ENCODE assay signal across 8 mouse cellular contexts in the genomic region with DNA sequence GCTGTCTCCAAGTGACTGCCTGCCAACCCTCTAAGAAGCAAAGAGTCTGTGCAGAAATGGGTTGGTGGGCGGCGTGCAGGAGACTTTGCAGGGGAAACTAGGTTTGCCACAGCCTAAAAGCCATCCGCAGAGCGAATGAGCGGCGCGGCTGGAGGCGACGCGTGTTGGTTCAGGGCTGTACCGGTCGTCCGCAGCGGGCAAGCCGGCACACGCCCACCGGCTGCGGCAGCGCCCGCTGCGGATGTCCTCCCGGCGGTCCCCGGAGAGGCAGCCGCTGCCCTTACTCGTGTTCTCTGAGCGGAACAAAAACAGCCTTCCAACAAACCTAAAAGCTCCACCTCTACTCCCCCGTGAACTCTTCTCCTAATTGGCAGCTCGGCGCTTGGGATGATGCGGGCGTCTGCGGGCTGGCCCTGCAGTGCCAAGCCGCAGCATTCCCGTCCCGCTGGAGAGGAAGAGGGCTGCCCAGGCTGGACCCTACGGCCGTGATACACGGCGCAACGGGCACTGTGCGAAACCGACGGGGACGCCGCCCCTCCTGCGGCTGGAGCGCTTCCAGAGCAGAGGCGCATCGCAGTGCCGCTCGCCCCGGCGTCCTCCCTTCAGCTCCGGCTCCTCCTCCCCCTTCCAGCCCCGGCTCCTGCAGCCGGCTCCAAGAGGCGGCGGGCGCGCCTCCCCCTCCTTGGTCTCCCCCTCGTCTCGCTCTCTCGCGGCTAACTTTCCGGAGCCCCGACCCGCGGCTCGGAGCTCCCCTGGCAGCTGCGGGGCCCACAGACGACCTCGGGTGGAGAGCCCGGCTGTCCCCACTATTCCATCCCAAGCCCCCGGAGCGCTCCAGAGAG. TPM values are rescaled to one million over a fixed set of nuclear protein-coding genes. Genes with fewer than 3 reads are reported as not detected.
DNase-seq lines count a peak whose midpoint lies in the region; ATAC-seq and TF ChIP-seq lines count a peak whose summit lies in the region.

Gene Scn4b, plus strand, starts transcription at position 205 of the 842 bp plus-strand sequence.

- ATAC-seq in megakaryocyte, adult 5-6 weeks (ENCODE audit: poor library complexity, severe bottlenecking), result no peak
- ATAC-seq in kidney, embryonic 14.5 days (ENCODE audit: low FRiP score, low TSS enrichment), result peak; percentile 62
- ATAC-seq in liver, embryonic 16.5 days (ENCODE audit: low read depth), result no peak

- H3K4me3 ChIP-seq in megakaryocyte, embryonic 14.5 days (replicated peaks), result peak within 1 kb of the TSS; percentile 86
- peak within 1 kb of the TSS; percentile 52 for H3K4me3 ChIP-seq in heart, adult 2 months
- H3K4me3 ChIP-seq in kidney, embryonic 14.5 days (ENCODE audit: low read length), result peak within 1 kb of the TSS; percentile 50
- peak within 1 kb of the TSS; percentile 53 for H3K4me3 ChIP-seq in liver, embryonic 16.5 days (ENCODE audit: low read depth, low read length)

- no peaks in the 10 kb centered on the region for H3K79me2 ChIP-seq in heart, adult 2 months (replicated peaks; ENCODE audit: control insufficient read depth, insufficient read depth, low read length)

- H3K27ac ChIP-seq in heart, adult 2 months, result peak within 1 kb of the TSS; percentile 3; the same call in 1 of the 2 replicates
- no peak within 1 kb of the TSS for H3K27ac ChIP-seq in kidney, embryonic 14.5 days (ENCODE audit: low read depth, low read length)
- H3K27ac ChIP-seq in liver, embryonic 16.5 days (ENCODE audit: low read length), result 0 out of 2 replicates have a peak within 1 kb of the TSS, but pooled peaks have one; percentile 8

- H3K4me2 ChIP-seq in kidney, embryonic 14.5 days (replicated peaks; ENCODE audit: low read depth, low read length), result peak within 1 kb of the TSS; percentile 95
- H3K4me2 ChIP-seq in liver, embryonic 16.5 days (ENCODE audit: low read depth, low read length), result peak within 1 kb of the TSS; percentile 42

- no peaks in the 10 kb centered on the region for H3K9me3 ChIP-seq in megakaryocyte, embryonic 14.5 days
- H3K9me3 ChIP-seq in kidney, embryonic 14.5 days (ENCODE audit: control insufficient read depth, low read length), result no peaks in the 10 kb centered on the region
- H3K9me3 ChIP-seq in liver, embryonic 16.5 days (replicated peaks; ENCODE audit: control insufficient read depth, low read length), result no peaks in the 10 kb centered on the region

- TF ChIP-seq POLR2A in heart, adult 2 months (IDR thresholded peaks at IDR 0.05; ENCODE audit: insufficient read depth, low read depth, low read length), result no peak

- no peaks in the 10 kb centered on the region for H3K36me3 ChIP-seq in megakaryocyte, embryonic 14.5 days (replicated peaks; ENCODE audit: low read length)
- H3K36me3 ChIP-seq in heart, adult 2 months (ENCODE audit: control insufficient read depth, insufficient read depth, low read length), result no peaks in the 10 kb centered on the region
- no peaks in the 10 kb centered on the region for H3K36me3 ChIP-seq in kidney, embryonic 14.5 days (ENCODE audit: control insufficient read depth, insufficient read depth, low read length)
- H3K36me3 ChIP-seq in liver, embryonic 16.5 days (ENCODE audit: control insufficient read depth, insufficient read depth), result no peaks in the 10 kb centered on the region

- 2% methylated on average over 76 of the region's 76 CpGs for WGBS in heart, adult 2 months
- under 1% methylated on average over 76 of the region's 76 CpGs for WGBS in kidney, embryonic 14.5 days
- WGBS in liver, embryonic 16.5 days (ENCODE audit: insufficient replicate concordance), result under 1% methylated on average over 69 of the region's 76 CpGs

- H3K4me1 ChIP-seq in megakaryocyte, embryonic 14.5 days, result peaks cover 9% of the 10 kb centered on the region
- H3K4me1 ChIP-seq in heart, adult 2 months (ENCODE audit: control insufficient read depth, insufficient read depth, low read length), result no peaks in the 10 kb centered on the region
- peaks cover 22% of the 10 kb centered on the region; the same call in 1 of the 2 replicates for H3K4me1 ChIP-seq in kidney, embryonic 14.5 days (ENCODE audit: control insufficient read depth, insufficient read depth, low read length)
- no peaks in the 10 kb centered on the region; the same call in none of the 2 replicates for H3K4me1 ChIP-seq in liver, embryonic 16.5 days (ENCODE audit: control insufficient read depth, low read depth, low read length)

- peak within 1 kb of the TSS; percentile 60 for H3K9ac ChIP-seq in heart, adult 2 months (ENCODE audit: low read depth, low read length)
- peak within 1 kb of the TSS; percentile 28; the same call in 1 of the 2 replicates for H3K9ac ChIP-seq in kidney, embryonic 14.5 days (ENCODE audit: low read depth, low read length)
- H3K9ac ChIP-seq in liver, embryonic 16.5 days (ENCODE audit: low read depth, low read length), result no peak within 1 kb of the TSS

- TF ChIP-seq EP300 in heart, adult 2 months (IDR thresholded peaks at IDR 0.05; ENCODE audit: insufficient read depth, low read depth, low read length), result no peak

- TF ChIP-seq CTCF in heart, adult 2 months (IDR thresholded peaks at IDR 0.05), result no peak

- H3K27me3 ChIP-seq in megakaryocyte, embryonic 14.5 days (replicated peaks), result peaks cover 100% of the 10 kb centered on the region
- peaks cover 3% of the 10 kb centered on the region for H3K27me3 ChIP-seq in heart, adult 2 months (ENCODE audit: control insufficient read depth, insufficient read depth, low read length)
- H3K27me3 ChIP-seq in kidney, embryonic 14.5 days (ENCODE audit: control insufficient read depth, insufficient read depth, low read length), result peaks cover 63% of the 10 kb centered on the region
- H3K27me3 ChIP-seq in liver, embryonic 16.5 days (ENCODE audit: control insufficient read depth, insufficient read depth, low read depth, low read length), result peaks cover 48% of the 10 kb centered on the region

- DNase-seq in embryo, embryonic 10 days (ENCODE audit: low spot score), result peak; percentile 68
- peak; percentile 59 to 65 for DNase-seq in heart, adult 2 months
- DNase-seq in right cerebral cortex, postnatal 25 days, result peak; percentile 42
- no peak for DNase-seq in natural killer cell, adult 2 months (ENCODE audit: low spot score in 2 of 2)

- intact Hi-C loops in heart, adult 2 months (cut with DNase I), result loop anchor here (5.0 kb wide), 1 partner anchor 91 kb away; no protein-coding TSS in a partner anchor

RNA-seq across cellular contexts. Expression of gene Scn4b, which starts in this region (rescaled TPM):
- not detected in 2 replicates for polyA plus RNA-seq in megakaryocyte, embryonic 14.5 days (2012; ENCODE audit: insufficient read depth, low replicate concordance)
- not detected in 2 replicates for total RNA-seq in megakaryocyte, adult 5-6 weeks (2015)
- total RNA-seq in megakaryocyte, adult 5-6 weeks (2017), result 0.04 TPM in 1 of 2 replicates, not detected in the other
- total RNA-seq in heart, adult 2 months (2021), result 10 to 100 TPM; 14.2 to 16.9 TPM
- 5.1 and 8.3 TPM in 2 replicates for polyA plus RNA-seq in heart, adult 2 months (2012; rRNA removed)
- polyA plus RNA-seq in kidney, embryonic 14.5 days (2014; fragmentation: Nextera tagmentation; extraction: Ambion mirVana), result 0.11 and 0.16 TPM in 2 replicates
- 0.15 and 0.37 TPM in 2 replicates for polyA plus RNA-seq in liver, embryonic 16.5 days (2015; fragmentation: Nextera tagmentation; extraction: Ambion mirVana)

Comparison
In these comparisons a context has a peak if more than half of its experiments do, and no peak if none do; other contexts are left out.
1. RNA of gene Scn4b (total RNA-seq): 14.2 to 16.9 TPM in heart, adult 2 months; 0.04 TPM in megakaryocyte, adult 5-6 weeks; every median in the first group is over 10 times any median in the second.
2. Peak in ATAC-seq, H3K4me3 ChIP-seq, H3K9ac ChIP-seq and H3K4me2 ChIP-seq in kidney, embryonic 14.5 days; RNA of the gene not detected or under 1 TPM.
3. DNase-seq: peak in embryo, embryonic 10 days (single experiment), heart, adult 2 months (2 of 2) and right cerebral cortex, postnatal 25 days (single experiment); none in natural killer cell, adult 2 months (0 of 2).
4. Peak in every context shown above with its lines, with median percentiles within 50 percentile points of each other: H3K4me3 ChIP-seq.